Mouse (Mus musculus): ENCODE data around the gene Sertad2. TPM values are rescaled to one million over a fixed set of nuclear protein-coding genes. Genes with fewer than 3 reads are reported as not detected.

The Sertad2 gene
- total RNA-seq, 2 experiments from 2014 or later = 11.1 to 14.2 TPM

GRCm38 (mm10) chr11:20594229-20595201 lies 51.5 kb downstream of the Sertad2 start:
- DNase-seq = peak; percentile 20

GRCm38 (mm10) chr11:20603066-20603812 lies 60.2 kb downstream of the Sertad2 start:
- no peak for DNase-seq

- DNase-seq = no peak
These were observed 61.1 kb downstream of the Sertad2 start for GRCm38 (mm10) chr11:20604119-20604518.

GRCm38 (mm10) chr11:20605613-20606012 lies 62.6 kb downstream of the Sertad2 start:
- DNase-seq = no peak

GRCm38 (mm10) chr11:20608442-20608841 lies 65.4 kb downstream of the Sertad2 start:
- DNase-seq = no peak

- DNase-seq = no peak
These were observed 70.2 kb downstream of the Sertad2 start for GRCm38 (mm10) chr11:20613223-20613622.

- DNase-seq = no peak
These were observed 73.0 kb downstream of the Sertad2 start for GRCm38 (mm10) chr11:20616103-20616502.

GRCm38 (mm10) chr11:20627146-20627545 lies 84.1 kb downstream of the Sertad2 start:
- DNase-seq = no peak

GRCm38 (mm10) chr11:20628216-20628615 lies 85.2 kb downstream of the Sertad2 start:
- no peak for DNase-seq

- no peak for DNase-seq
These were observed 86.6 kb downstream of the Sertad2 start for GRCm38 (mm10) chr11:20629700-20630099.

GRCm38 (mm10) chr11:20631026-20631940 lies 88.2 kb downstream of the Sertad2 start:
- peak; percentile 98 for DNase-seq

- peak; percentile 82 to 86 for DNase-seq
These were observed 89.0 kb downstream of the Sertad2 start for GRCm38 (mm10) chr11:20631941-20632618.

GRCm38 (mm10) chr11:20632619-20632965 lies 89.5 kb downstream of the Sertad2 start:
- DNase-seq = peak; percentile 67 to 83

GRCm38 (mm10) chr11:20634543-20634942 lies 91.5 kb downstream of the Sertad2 start:
- DNase-seq = no peak

GRCm38 (mm10) chr11:20635646-20636045 lies 92.6 kb downstream of the Sertad2 start:
- no peak for DNase-seq

GRCm38 (mm10) chr11:20636114-20636513 lies 93.1 kb downstream of the Sertad2 start:
- no peak for DNase-seq

GRCm38 (mm10) chr11:20637060-20637459 lies 94.0 kb downstream of the Sertad2 start:
- no peak for DNase-seq

- DNase-seq = peak; percentile 83 to 88
These were observed 95.8 kb downstream of the Sertad2 start for GRCm38 (mm10) chr11:20638841-20639240.

- peak in 1 of 2 experiments; percentile 37 for DNase-seq
These were observed 96.9 kb downstream of the Sertad2 start for GRCm38 (mm10) chr11:20639918-20640447.

GRCm38 (mm10) chr11:20642321-20642720 lies 99.3 kb downstream of the Sertad2 start:
- no peak for DNase-seq

- no peak for DNase-seq
These were observed 100.1 kb downstream of the Sertad2 start for GRCm38 (mm10) chr11:20643161-20643560.
